Mouse (Mus musculus): ENCODE results near the gene Inafm2.

- no peak for TF ChIP-seq CTCF (IDR thresholded peaks at IDR 0.05; ENCODE audit: control insufficient read depth, insufficient read depth, insufficient read length)
- TF ChIP-seq MAX (IDR thresholded peaks at IDR 0.05), result no peak
- TF ChIP-seq USF1 (IDR thresholded peaks at IDR 0.05; ENCODE audit: low read depth), result no peak
- TF ChIP-seq CEBPB (IDR thresholded peaks at IDR 0.05; ENCODE audit: low read depth), result no peak
- TF ChIP-seq FOSL1 (IDR thresholded peaks at IDR 0.05; ENCODE audit: insufficient read depth, low read length, poor library complexity, severe bottlenecking), result no peak
Measured at GRCm38 (mm10) chr2:118783663-118784062, 38.1 kb downstream of the Inafm2 start.
